Mouse (Mus musculus) erythroblast, embryonic 14.5 days (primary cell): ENCODE results near the gene Pigt.

Experiments
- GATA1 ChIP-seq: IDR thresholded peaks from 2 replicates; pipeline ENCODE4 v1.6.1; 2012; ENCODE audit warnings: low read length, inconsistent platforms, mixed read lengths
- TAL1 ChIP-seq: IDR thresholded peaks from 3 replicates; pipeline ENCODE4 v1.6.1; 2012; ENCODE audit warnings: low read length, inconsistent platforms, mixed read lengths

DNA sequence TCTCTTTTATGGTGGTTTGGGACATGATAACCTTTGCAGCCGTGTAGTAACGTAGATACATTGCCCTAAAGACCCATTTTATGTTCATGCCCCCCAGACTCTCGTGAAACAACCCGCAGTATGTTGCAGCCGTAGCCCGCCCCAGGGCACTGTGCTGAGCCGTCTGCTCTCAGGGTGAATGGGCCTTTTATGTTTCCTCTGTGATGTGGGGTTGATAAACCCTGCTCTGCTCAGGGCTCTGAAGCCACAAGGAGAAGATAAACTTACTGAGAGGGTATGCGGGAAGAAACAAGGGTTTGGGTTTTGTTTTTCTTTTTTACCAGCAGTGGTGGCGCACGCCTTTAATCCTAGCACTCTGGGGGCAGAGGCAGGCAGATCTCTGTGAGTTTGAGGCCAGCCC lies 37.0 kb downstream of the Pigt start:
- TF ChIP-seq GATA1 (no peak), TAL1 (no peak)
